Mouse (Mus musculus) neural tube, embryonic 15.5 days (tissue): ENCODE results near the gene Ak1. TPM values are rescaled to one million over a fixed set of nuclear protein-coding genes. Genes with fewer than 3 reads are reported as not detected.

ENCODE experiments used
- ATAC-seq: fragments of 200-750 bp; cut with Nextera tagmentation; 2 replicates; pipeline ENCODE4 v1.8.0; 2017; ENCODE audit warnings: mild to moderate bottlenecking, moderate TSS enrichment, moderate library complexity; ENCODE audit not compliant: low FRiP score
- H3K27ac ChIP-seq: fragments of 300-500 bp; sonication (generic); replicated peaks from 2 replicates; pipeline ENCODE4 v1.5.1; 2015; ENCODE audit warnings: mild to moderate bottlenecking, inconsistent platforms
- H3K27me3 ChIP-seq: fragments of 300-500 bp; sonication (generic); replicated peaks from 2 replicates; pipeline ENCODE4 v1.6.1; 2015; ENCODE audit warnings: inconsistent platforms
- H3K36me3 ChIP-seq: fragments of 300-500 bp; sonication (generic); 2 replicates; pipeline ENCODE4 v1.6.1; 2015; ENCODE audit warnings: inconsistent platforms
- H3K4me1 ChIP-seq: fragments of 300-500 bp; sonication (generic); 2 replicates; pipeline ENCODE4 v1.6.1; 2015; ENCODE audit warnings: inconsistent platforms
- H3K4me2 ChIP-seq: fragments of 300-500 bp; sonication (generic); 2 replicates; pipeline ENCODE4 v1.6.1; 2015; ENCODE audit warnings: inconsistent platforms, mild to moderate bottlenecking, moderate library complexity
- H3K4me3 ChIP-seq: fragments of 300-500 bp; sonication (generic); replicated peaks from 2 replicates; pipeline ENCODE4 v1.5.1; 2015; ENCODE audit warnings: mild to moderate bottlenecking, inconsistent platforms
- H3K9ac ChIP-seq: fragments of 300-500 bp; sonication (generic); replicated peaks from 2 replicates; pipeline ENCODE4 v1.6.1; 2015; ENCODE audit warnings: mild to moderate bottlenecking, inconsistent platforms
- H3K9me3 ChIP-seq: fragments of 300-500 bp; sonication (generic); replicated peaks from 2 replicates; pipeline ENCODE4 v1.6.1; 2016; ENCODE audit warnings: inconsistent platforms
- WGBS: fragments of 180-500 bp; shearing (Covaris S2); methylation state at CpG from one replicate; pipeline ENCODE4 v1.1.7; 2015; ENCODE audit warnings: mixed read lengths; 5-methylcytosine and 5-hydroxymethylcytosine counted together
- polyA plus RNA-seq: library from polyadenylated mRNA; unstranded; fragments of >200 nt; fragmentation: Nextera tagmentation; extraction: Ambion mirVana; gene quantifications from 2 replicates; pipeline ENCODE4 v1.2.1, GENCODE M21; 2015

Ak1 gene
- polyA plus RNA-seq, result 88.5 and 103 TPM in 2 replicates

GRCm38 (mm10) chr2:32621517-32621859 lies at the start of gene Ak1:
Gene Ak1 (plus strand): TSS chr2:32621758.
- Histone ChIP-seq H3K36me3 (peaks cover 15% of the 10 kb centered on the region; the same call in 1 of the 2 replicates), H3K9me3 (no peaks in the 10 kb centered on the region), H3K4me3 (no peak within 1 kb of the TSS), H3K9ac (no peak within 1 kb of the TSS), H3K4me1 (peaks cover 51% of the 10 kb centered on the region), H3K27me3 (no peaks in the 10 kb centered on the region), H3K27ac (peak within 1 kb of the TSS; percentile 54), H3K4me2 (no peak within 1 kb of the TSS)
- ATAC-seq, result no peak
- 34% methylated on average over 7 of the region's 7 CpGs for WGBS

- Histone ChIP-seq H3K4me1 (peaks cover 41% of the 10 kb centered on the region), H3K9me3 (no peaks in the 10 kb centered on the region), H3K4me2 (peak overlapping the region; percentile 92), H3K27me3 (no peaks in the 10 kb centered on the region), H3K4me3 (peak overlapping the region; percentile 84; the same call in 1 of the 2 replicates), H3K36me3 (peaks cover 16% of the 10 kb centered on the region), H3K27ac (no peak overlapping the region), H3K9ac (no peak overlapping the region)
- 93% methylated on average over 11 of the region's 11 CpGs for WGBS
- no peak for ATAC-seq
Observed at GRCm38 (mm10) chr2:32572196-32572595, 49.4 kb upstream of the Ak1 start.

GRCm38 (mm10) chr2:32574497-32574896 lies 47.1 kb upstream of the Ak1 start, which contains the start of gene Pip5kl1:
Gene Pip5kl1 (plus strand): TSS chr2:32574797.
- Histone ChIP-seq H3K4me2 (peak within 1 kb of the TSS; percentile 99), H3K36me3 (peaks cover 4% of the 10 kb centered on the region; the same call in 1 of the 2 replicates), H3K27ac (peak within 1 kb of the TSS; percentile 51), H3K9me3 (no peaks in the 10 kb centered on the region), H3K4me3 (peak within 1 kb of the TSS; percentile 51), H3K9ac (peak within 1 kb of the TSS; percentile 59), H3K27me3 (peaks cover 16% of the 10 kb centered on the region; the same call in 1 of the 2 replicates), H3K4me1 (peaks cover 41% of the 10 kb centered on the region)
- no peak for ATAC-seq
- WGBS, result 80% methylated on average over 6 of the region's 6 CpGs

- H3K9me3 ChIP-seq, result no peaks in the 10 kb centered on the region
- peaks cover 20% of the 10 kb centered on the region; the same call in 1 of the 2 replicates for H3K27me3 ChIP-seq
- H3K4me1 ChIP-seq, result peaks cover 40% of the 10 kb centered on the region
- H3K9ac ChIP-seq, result peak overlapping the region; percentile 59
- H3K4me3 ChIP-seq, result peak overlapping the region; percentile 51
- peak; percentile 51; the same call in 1 of the 2 replicates for ATAC-seq
- 2% methylated on average over 26 of the region's 26 CpGs for WGBS
- H3K27ac ChIP-seq, result peak overlapping the region; percentile 51
- H3K36me3 ChIP-seq, result peaks cover 4% of the 10 kb centered on the region; the same call in 1 of the 2 replicates
- H3K4me2 ChIP-seq, result peak overlapping the region; percentile 99
Observed at GRCm38 (mm10) chr2:32574901-32575585, 46.5 kb upstream of the Ak1 start.

GRCm38 (mm10) chr2:32575586-32576160 lies 45.9 kb upstream of the Ak1 start, which contains the start of gene 9430097D07Rik:
Gene 9430097D07Rik (minus strand): TSS chr2:32575684.
- Histone ChIP-seq H3K4me2 (peak within 1 kb of the TSS; percentile 99), H3K36me3 (peaks cover 4% of the 10 kb centered on the region; the same call in 1 of the 2 replicates), H3K4me1 (peaks cover 34% of the 10 kb centered on the region), H3K27me3 (peaks cover 20% of the 10 kb centered on the region; the same call in 1 of the 2 replicates), H3K27ac (peak within 1 kb of the TSS; percentile 51), H3K9me3 (no peaks in the 10 kb centered on the region), H3K9ac (peak within 1 kb of the TSS; percentile 59), H3K4me3 (peak within 1 kb of the TSS; percentile 51)
- peak; percentile 85 for ATAC-seq
- 6% methylated on average over 28 of the region's 28 CpGs for WGBS

GRCm38 (mm10) chr2:32576532-32576931 lies 45.0 kb upstream of the Ak1 start:
- H3K9ac ChIP-seq, result no peak overlapping the region
- H3K9me3 ChIP-seq, result no peaks in the 10 kb centered on the region
- H3K4me1 ChIP-seq, result peaks cover 31% of the 10 kb centered on the region
- peaks cover 4% of the 10 kb centered on the region; the same call in 1 of the 2 replicates for H3K36me3 ChIP-seq
- 92% methylated on average over 9 of the region's 9 CpGs for WGBS
- no peak overlapping the region for H3K27ac ChIP-seq
- peaks cover 20% of the 10 kb centered on the region; the same call in 1 of the 2 replicates for H3K27me3 ChIP-seq
- no peak overlapping the region for H3K4me3 ChIP-seq
- ATAC-seq, result no peak
- peak overlapping the region; percentile 99 for H3K4me2 ChIP-seq

- Histone ChIP-seq H3K9ac (no peak overlapping the region), H3K9me3 (no peaks in the 10 kb centered on the region), H3K27ac (no peak overlapping the region), H3K4me1 (peaks cover 31% of the 10 kb centered on the region), H3K27me3 (peaks cover 20% of the 10 kb centered on the region; the same call in 1 of the 2 replicates), H3K36me3 (no peaks in the 10 kb centered on the region), H3K4me3 (no peak overlapping the region), H3K4me2 (no peak overlapping the region)
- 42% methylated on average over 25 of the region's 30 CpGs for WGBS
- no peak for ATAC-seq
Observed at GRCm38 (mm10) chr2:32578146-32579046, 43.2 kb upstream of the Ak1 start.

GRCm38 (mm10) chr2:32581450-32582095 lies 40.0 kb upstream of the Ak1 start:
- Histone ChIP-seq H3K9me3 (no peaks in the 10 kb centered on the region), H3K27ac (peak overlapping the region; percentile 64), H3K36me3 (no peaks in the 10 kb centered on the region), H3K4me2 (peak overlapping the region; percentile 53), H3K4me1 (peaks cover 16% of the 10 kb centered on the region), H3K27me3 (peaks cover 20% of the 10 kb centered on the region; the same call in 1 of the 2 replicates), H3K9ac (0 out of 2 replicates have a peak overlapping the region, but pooled peaks have one; percentile 26), H3K4me3 (peak overlapping the region; percentile 37)
- peak; percentile 54; the same call in 1 of the 2 replicates for ATAC-seq
- 34% methylated on average over 19 of the region's 19 CpGs for WGBS

- Histone ChIP-seq H3K4me1 (peaks cover 30% of the 10 kb centered on the region), H3K4me2 (peak overlapping the region; percentile 64), H3K9me3 (no peaks in the 10 kb centered on the region), H3K9ac (peak overlapping the region; percentile 41), H3K36me3 (no peaks in the 10 kb centered on the region), H3K4me3 (peak overlapping the region; percentile 32), H3K27me3 (peaks cover 14% of the 10 kb centered on the region; the same call in 1 of the 2 replicates), H3K27ac (0 out of 2 replicates have a peak overlapping the region, but pooled peaks have one; percentile 5)
- WGBS, result 15% methylated on average over 37 of the region's 37 CpGs
- peak; percentile 51 for ATAC-seq
Observed at GRCm38 (mm10) chr2:32582830-32583799, 38.4 kb upstream of the Ak1 start.
